Mouse (Mus musculus) forebrain, embryonic 16.5 days (tissue): ENCODE results near the gene A830031A19Rik. TPM values are rescaled to one million over a fixed set of nuclear protein-coding genes. Genes with fewer than 3 reads are reported as not detected.

Experiments
- ATAC-seq: fragments of 200-750 bp; cut with Nextera tagmentation; 2 replicates; pipeline ENCODE4 v1.8.0; 2017; ENCODE audit warnings: mild to moderate bottlenecking, moderate library complexity
- H3K27ac ChIP-seq: fragments of 300-500 bp; sonication (generic); 2 replicates; pipeline ENCODE4 v1.5.1; 2014; ENCODE audit warnings: low read length, control low read depth
- H3K27me3 ChIP-seq: fragments of 300-500 bp; sonication (generic); replicated peaks from 2 replicates; pipeline ENCODE4 v1.6.1; 2014; ENCODE audit warnings: low read length; ENCODE audit not compliant: control insufficient read depth, insufficient read depth
- H3K36me3 ChIP-seq: fragments of 300-500 bp; sonication (generic); 2 replicates; pipeline ENCODE4 v1.6.1; 2014; ENCODE audit not compliant: control insufficient read depth, insufficient read depth
- H3K4me1 ChIP-seq: fragments of 300-500 bp; sonication (generic); replicated peaks from 2 replicates; pipeline ENCODE4 v1.6.1; 2014; ENCODE audit warnings: low read length; ENCODE audit not compliant: control insufficient read depth, insufficient read depth
- H3K4me2 ChIP-seq: fragments of 300-500 bp; sonication (generic); 2 replicates; pipeline ENCODE4 v1.6.1; 2014; ENCODE audit warnings: mild to moderate bottlenecking, low read length, control low read depth
- H3K4me3 ChIP-seq: fragments of 300-500 bp; sonication (generic); replicated peaks from 2 replicates; pipeline ENCODE4 v1.5.1; 2014; ENCODE audit warnings: mild to moderate bottlenecking, low read length, control low read depth
- H3K9ac ChIP-seq: fragments of 300-500 bp; sonication (generic); replicated peaks from 2 replicates; pipeline ENCODE4 v1.6.1; 2014; ENCODE audit warnings: low read depth, low read length, control low read depth
- H3K9me3 ChIP-seq: fragments of 300-500 bp; sonication (generic); 2 replicates; pipeline ENCODE4 v1.6.1; 2016; ENCODE audit warnings: low read length; ENCODE audit not compliant: control insufficient read depth
- WGBS: fragments of 180-500 bp; shearing (Covaris S2); extraction: QIAGEN DNeasy Blood & Tissue Kit; methylation state at CpG from one replicate; pipeline ENCODE4 v1.1.7; 2014; 5-methylcytosine and 5-hydroxymethylcytosine counted together
- polyA plus RNA-seq: library from polyadenylated mRNA; unstranded; fragments of >200 nt; fragmentation: Nextera tagmentation; extraction: Ambion mirVana; gene quantifications from 2 replicates; pipeline ENCODE4 v1.2.1, GENCODE M21; 2015

Gene A830031A19Rik
- polyA plus RNA-seq: not detected in 2 replicates

DNA sequence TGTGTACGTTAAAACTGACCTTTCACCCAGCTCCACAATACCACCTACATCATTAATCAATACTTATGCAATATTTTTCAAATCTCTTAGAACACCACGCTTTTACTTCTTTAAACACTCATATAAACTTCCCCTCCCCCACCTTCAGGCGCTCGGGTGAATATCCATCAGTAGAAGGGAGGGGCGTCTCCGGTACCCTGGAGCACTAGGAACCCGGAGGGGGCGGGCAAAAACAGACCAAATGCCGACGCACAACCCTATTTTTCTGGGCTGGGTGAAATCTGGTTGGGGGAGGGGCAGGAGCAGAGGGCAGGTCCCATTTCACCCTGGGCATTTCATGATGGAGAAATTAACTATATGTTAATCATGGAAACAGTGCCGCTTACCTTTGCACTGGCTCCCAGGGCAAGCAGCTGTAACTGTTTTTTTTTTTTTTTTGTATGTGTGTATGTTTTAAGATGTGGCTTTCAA is at the start of gene A830031A19Rik:
Gene A830031A19Rik (minus strand): TSS at position 421 of the 471 bp plus-strand sequence.
- Histone ChIP-seq H3K4me3 (peak within 1 kb of the TSS; percentile 70), H3K4me1 (peaks cover 11% of the 10 kb centered on the region), H3K4me2 (peak within 1 kb of the TSS; percentile 63), H3K27ac (peak within 1 kb of the TSS; percentile 99), H3K36me3 (no peaks in the 10 kb centered on the region), H3K9ac (peak within 1 kb of the TSS; percentile 93), H3K9me3 (no peaks in the 10 kb centered on the region), H3K27me3 (no peaks in the 10 kb centered on the region)
- no peak for ATAC-seq
- WGBS: 0% methylated on average over 11 of the region's 11 CpGs

DNA sequence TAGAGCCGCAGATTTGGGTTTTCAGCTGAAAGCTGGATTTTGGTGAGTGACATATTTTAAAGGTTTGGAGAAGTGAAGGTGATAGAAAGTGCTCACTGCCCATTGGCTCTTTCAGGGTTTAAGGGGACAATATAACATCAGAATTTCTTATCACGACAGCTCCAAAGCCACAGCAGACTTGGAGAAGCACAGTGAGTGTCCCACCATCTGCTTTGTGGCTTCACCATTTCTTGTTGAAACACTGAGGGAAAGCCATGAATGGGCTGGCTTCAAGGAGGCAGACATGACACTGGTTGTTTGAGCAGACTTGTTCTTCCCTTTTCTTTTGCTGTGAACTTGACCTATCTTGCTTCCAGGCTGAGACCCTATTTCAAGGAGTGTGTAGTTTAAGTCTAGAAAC is 49.1 kb upstream of the A830031A19Rik start:
- 76% methylated on average over 2 of the region's 2 CpGs for WGBS
- Histone ChIP-seq H3K4me1 (peaks cover 64% of the 10 kb centered on the region), H3K4me2 (no peak overlapping the region), H3K9me3 (no peaks in the 10 kb centered on the region), H3K4me3 (no peak overlapping the region), H3K27ac (no peak overlapping the region), H3K36me3 (no peaks in the 10 kb centered on the region), H3K27me3 (no peaks in the 10 kb centered on the region), H3K9ac (no peak overlapping the region)
- no peak for ATAC-seq

DNA sequence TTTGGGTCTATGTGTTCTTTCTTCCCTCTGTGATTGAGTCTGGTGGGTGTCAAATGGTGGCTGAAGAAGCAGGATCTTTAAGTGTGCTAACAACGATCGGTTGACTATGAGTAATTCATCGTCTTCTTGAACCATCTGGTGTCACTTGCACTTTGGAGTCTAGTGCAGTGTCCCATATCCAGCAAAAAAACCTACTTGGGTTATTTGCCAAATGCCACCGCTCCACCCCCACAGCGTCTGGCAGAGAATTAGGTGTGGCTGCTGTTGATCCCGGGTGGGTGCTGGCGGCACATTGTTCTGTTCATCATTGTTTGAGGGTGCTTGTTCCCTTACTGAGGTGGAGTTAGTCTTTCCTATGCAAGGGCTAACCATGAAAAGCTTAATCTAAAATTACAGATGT is 48.0 kb upstream of the A830031A19Rik start:
- Histone ChIP-seq H3K36me3 (no peaks in the 10 kb centered on the region), H3K27me3 (no peaks in the 10 kb centered on the region), H3K4me1 (peaks cover 74% of the 10 kb centered on the region), H3K4me3 (no peak overlapping the region), H3K27ac (no peak overlapping the region), H3K4me2 (no peak overlapping the region), H3K9ac (no peak overlapping the region), H3K9me3 (no peaks in the 10 kb centered on the region)
- 51% methylated on average over 7 of the region's 7 CpGs for WGBS
- no peak for ATAC-seq

DNA sequence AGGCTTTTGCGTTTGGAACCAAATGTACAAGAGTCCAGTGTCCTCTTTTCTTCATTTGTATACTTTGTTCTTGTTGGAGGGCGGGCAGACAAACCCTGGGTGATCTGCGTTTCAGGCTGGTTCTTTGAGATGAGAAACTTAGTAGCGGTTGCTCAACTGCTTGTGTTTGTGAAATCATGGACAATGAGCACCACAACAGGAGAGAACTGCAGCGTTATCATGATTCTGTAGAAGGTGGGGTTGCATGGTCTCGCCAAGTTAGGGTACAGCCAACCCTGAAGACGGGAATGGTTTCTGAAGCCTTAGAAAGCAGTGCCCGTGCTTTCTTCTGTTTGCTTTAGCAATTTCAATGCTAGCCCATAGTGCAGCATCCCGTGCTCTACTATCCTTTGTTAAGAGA is 46.3 kb upstream of the A830031A19Rik start:
- Histone ChIP-seq H3K27ac (peak overlapping the region; percentile 48; the same call in 1 of the 2 replicates), H3K9ac (no peak overlapping the region), H3K4me1 (peaks cover 71% of the 10 kb centered on the region), H3K36me3 (no peaks in the 10 kb centered on the region; the same call in 1 of the 2 replicates), H3K9me3 (no peaks in the 10 kb centered on the region), H3K4me2 (no peak overlapping the region), H3K27me3 (no peaks in the 10 kb centered on the region), H3K4me3 (no peak overlapping the region)
- ATAC-seq: no peak
- WGBS: 66% methylated on average over 9 of the region's 9 CpGs

DNA sequence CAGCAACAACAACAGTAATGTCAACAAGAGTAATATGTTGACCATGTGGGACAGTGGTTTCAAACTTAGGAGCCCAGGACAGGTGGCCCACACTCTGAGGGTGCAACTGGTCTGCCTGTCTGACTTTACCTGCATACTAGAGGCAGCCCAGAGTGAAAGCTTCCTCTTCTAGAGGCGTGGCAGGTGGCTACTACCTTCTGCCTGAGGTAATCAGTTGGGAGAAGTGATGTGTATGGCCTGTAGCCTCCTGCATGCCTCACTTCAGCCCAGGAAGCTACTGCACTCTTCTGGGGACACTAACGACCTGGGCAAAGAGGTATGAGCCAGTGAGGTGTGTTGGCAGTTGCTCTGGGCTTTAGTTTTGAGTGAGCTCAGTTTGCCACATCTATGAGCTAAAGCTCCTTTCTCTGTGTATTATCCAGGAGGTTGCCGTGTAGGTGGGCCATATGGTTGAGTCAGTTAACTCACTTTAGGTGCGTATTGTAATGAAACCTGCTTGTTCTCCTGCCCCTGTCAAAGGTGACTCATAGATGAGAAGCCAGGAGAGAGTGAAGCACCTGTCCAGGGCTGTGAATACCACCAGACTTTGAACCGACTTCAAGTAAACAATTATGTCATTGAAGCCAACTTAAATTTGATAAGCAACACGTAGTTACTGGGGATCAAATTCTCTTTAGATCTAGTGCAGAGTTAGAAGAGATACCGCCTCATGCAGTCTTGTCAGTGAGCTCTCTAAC is 41.9 kb upstream of the A830031A19Rik start:
- Histone ChIP-seq H3K4me3 (no peak overlapping the region), H3K36me3 (peaks cover 2% of the 10 kb centered on the region; the same call in 1 of the 2 replicates), H3K9me3 (no peaks in the 10 kb centered on the region), H3K9ac (no peak overlapping the region), H3K27ac (no peak overlapping the region), H3K27me3 (no peaks in the 10 kb centered on the region), H3K4me2 (no peak overlapping the region), H3K4me1 (peaks cover 61% of the 10 kb centered on the region)
- ATAC-seq: no peak
- 80% methylated on average over 7 of the region's 7 CpGs for WGBS

DNA sequence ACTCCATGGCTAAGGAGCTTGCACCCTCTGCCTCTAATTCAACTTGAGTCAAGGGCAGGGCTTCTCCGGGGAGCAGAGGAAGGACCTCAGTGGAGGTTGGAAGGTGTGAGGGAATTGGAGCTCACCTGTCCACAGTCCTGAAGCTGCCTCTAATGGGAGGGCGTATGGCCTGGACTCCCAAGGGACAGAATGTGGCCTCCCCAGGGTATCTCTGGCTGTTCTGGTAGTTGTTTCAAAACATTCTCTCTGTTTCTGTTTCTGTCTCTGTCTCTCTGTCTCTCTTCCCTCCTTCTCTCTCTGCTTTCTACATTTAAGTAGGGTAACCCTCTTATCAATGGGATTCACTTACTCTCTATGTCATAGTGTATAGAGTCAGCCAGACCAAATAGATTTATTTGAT is 41.2 kb upstream of the A830031A19Rik start:
- Histone ChIP-seq H3K9me3 (no peaks in the 10 kb centered on the region), H3K4me1 (peaks cover 60% of the 10 kb centered on the region), H3K27ac (no peak overlapping the region), H3K4me2 (no peak overlapping the region), H3K36me3 (peaks cover 2% of the 10 kb centered on the region; the same call in 1 of the 2 replicates), H3K4me3 (no peak overlapping the region), H3K27me3 (no peaks in the 10 kb centered on the region), H3K9ac (no peak overlapping the region)
- WGBS: 94% methylated on average over 2 of the region's 2 CpGs
- ATAC-seq: no peak

DNA sequence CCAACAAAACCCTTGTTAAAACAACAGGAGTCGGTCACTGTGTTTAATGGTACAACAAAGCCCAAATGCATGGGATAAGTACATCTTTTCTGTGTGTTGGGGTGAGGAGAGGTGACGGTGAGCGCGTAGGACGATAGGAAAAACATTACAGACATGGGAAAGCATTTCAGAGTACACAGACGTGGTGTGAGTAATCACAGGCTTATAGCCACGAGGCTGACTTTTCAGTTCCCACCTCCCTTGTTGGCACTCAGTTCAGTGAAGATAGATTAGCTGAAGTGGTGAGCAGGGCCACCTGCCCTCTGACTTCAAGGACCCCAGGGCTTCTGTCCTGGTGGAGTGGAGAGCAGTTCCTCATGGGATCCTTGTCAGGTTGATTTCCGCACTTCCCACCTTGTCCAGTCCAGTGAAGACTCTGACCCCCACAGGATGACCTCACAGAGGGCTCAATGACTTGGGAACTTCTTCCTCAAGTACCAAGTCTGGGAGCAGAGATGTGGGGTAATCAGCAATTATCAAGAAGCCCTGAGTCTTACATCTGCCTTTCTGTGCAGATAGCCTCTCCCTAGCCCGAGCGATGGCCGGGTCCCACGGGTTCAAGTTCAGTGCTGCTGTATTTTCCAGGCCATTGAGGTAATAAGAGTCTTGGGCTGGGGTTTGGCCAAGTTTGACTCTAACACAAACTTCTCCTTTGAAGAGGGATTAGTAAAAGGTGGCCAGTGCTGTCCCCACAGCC is 40.3 kb upstream of the A830031A19Rik start:
- Histone ChIP-seq H3K4me2 (no peak overlapping the region), H3K27ac (no peak overlapping the region), H3K9ac (no peak overlapping the region), H3K4me3 (no peak overlapping the region), H3K27me3 (no peaks in the 10 kb centered on the region), H3K36me3 (peaks cover 2% of the 10 kb centered on the region; the same call in 1 of the 2 replicates), H3K9me3 (no peaks in the 10 kb centered on the region), H3K4me1 (peaks cover 63% of the 10 kb centered on the region)
- WGBS: 75% methylated on average over 12 of the region's 12 CpGs
- ATAC-seq: no peak

DNA sequence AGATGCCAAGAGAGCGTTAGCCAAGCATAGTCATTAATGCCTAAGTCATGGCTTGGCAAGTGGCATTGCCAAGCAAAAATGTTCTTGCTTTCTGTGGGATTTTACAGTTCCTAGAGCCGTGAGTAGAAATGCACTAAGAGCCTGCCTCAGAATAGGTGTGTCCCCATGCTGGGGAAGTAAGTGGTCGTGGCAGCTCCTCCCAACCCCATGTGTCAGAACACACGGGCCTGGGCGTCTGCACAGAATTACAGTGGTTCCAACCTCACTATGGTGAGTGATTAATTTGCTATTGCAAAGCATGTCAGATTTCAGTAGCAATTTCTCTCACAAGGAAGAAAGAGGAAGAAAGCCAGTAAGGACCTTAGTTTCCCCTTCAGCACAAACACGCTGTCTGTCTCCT is 36.9 kb upstream of the A830031A19Rik start:
- peaks cover 62% of the 10 kb centered on the region for H3K4me1 ChIP-seq
- peak overlapping the region; percentile 25 for H3K27ac ChIP-seq
- no peaks in the 10 kb centered on the region for H3K27me3 ChIP-seq
- H3K4me3 ChIP-seq: no peak overlapping the region
- H3K36me3 ChIP-seq: 0 out of 2 replicates have a peak, but pooled peaks cover 2% of the 10 kb centered on the region
- WGBS: 24% methylated on average over 6 of the region's 6 CpGs
- no peak overlapping the region for H3K9ac ChIP-seq
- no peak; the same call in 1 of the 2 replicates for ATAC-seq
- no peak overlapping the region for H3K4me2 ChIP-seq
- H3K9me3 ChIP-seq: no peaks in the 10 kb centered on the region

DNA sequence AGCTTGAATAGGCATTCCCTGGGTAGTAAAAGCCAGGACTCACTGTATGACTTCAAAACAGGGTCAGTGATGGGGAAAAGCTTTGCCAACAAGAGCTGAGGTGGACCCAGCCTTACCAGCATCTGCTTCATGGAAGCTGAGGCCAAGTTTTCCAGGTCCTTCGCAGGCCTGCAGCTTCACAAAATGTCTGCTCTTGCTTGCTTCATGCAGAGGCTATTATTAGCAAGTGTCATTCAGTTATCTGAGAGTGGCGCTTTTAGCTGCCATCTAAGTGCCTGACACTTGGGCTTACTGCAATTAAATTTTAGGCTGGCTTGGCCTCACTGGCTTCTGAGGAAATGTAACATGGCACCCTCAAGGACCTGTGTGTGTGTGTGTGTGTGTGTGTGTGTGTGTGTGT is 35.3 kb upstream of the A830031A19Rik start:
- WGBS: 33% methylated on average over 2 of the region's 2 CpGs
- Histone ChIP-seq H3K4me1 (peaks cover 64% of the 10 kb centered on the region), H3K9ac (no peak overlapping the region), H3K27me3 (no peaks in the 10 kb centered on the region), H3K9me3 (no peaks in the 10 kb centered on the region), H3K36me3 (0 out of 2 replicates have a peak, but pooled peaks cover 1% of the 10 kb centered on the region), H3K27ac (peak overlapping the region; percentile 41; the same call in 1 of the 2 replicates), H3K4me2 (no peak overlapping the region), H3K4me3 (no peak overlapping the region)
- peak; percentile 9; the same call in 1 of the 2 replicates for ATAC-seq
